Mouse (Mus musculus) C2C12 (cell line): ENCODE results near the gene Ceacam9.

ENCODE experiments used
- CEBPB ChIP-seq: IDR thresholded peaks from one replicate; pipeline ENCODE4 v1.6.1; 2011; ENCODE audit warnings: low read depth, mild to moderate bottlenecking, control low read depth, moderate library complexity
- CTCF ChIP-seq: IDR thresholded peaks from one replicate; pipeline ENCODE4 v1.5.1; 2011; ENCODE audit not compliant: control insufficient read depth, insufficient read depth, insufficient read length
- MAX ChIP-seq: IDR thresholded peaks from one replicate; pipeline ENCODE4 v1.6.1; 2011; ENCODE audit warnings: mild to moderate bottlenecking, control low read depth
- USF1 ChIP-seq: IDR thresholded peaks from one replicate; pipeline ENCODE4 v1.6.1; 2011; ENCODE audit warnings: low read depth, mild to moderate bottlenecking, control low read depth, moderate library complexity

GRCm38 (mm10) chr7:16758872-16759574 is 37.3 kb downstream of the Ceacam9 start:
- no peak for TF ChIP-seq CTCF
- no peak for TF ChIP-seq USF1
- TF ChIP-seq MAX = no peak
- no peak for TF ChIP-seq CEBPB
